Mouse (Mus musculus): Measurements from ENCODE around the gene Oxsr1. TPM values are rescaled to one million over a fixed set of nuclear protein-coding genes. Genes with fewer than 3 reads are reported as not detected.

The Oxsr1 gene
- polyA plus RNA-seq, 1 experiment from 2014 or later = 18.9 TPM

GRCm38 (mm10) chr9:119313096-119313495, 9.1 kb downstream of the Oxsr1 start:
- Histone ChIP-seq H3K36me3 (ENCODE audit: control insufficient read depth, insufficient read depth, low read length) (no peaks in the 10 kb centered on the region), H3K27me3 (ENCODE audit: control insufficient read depth, insufficient read depth, low read length) (no peaks in the 10 kb centered on the region), H3K27ac (ENCODE audit: low read depth, low read length) (no peak overlapping the region), H3K9me3 (ENCODE audit: control insufficient read depth, low read length) (no peaks in the 10 kb centered on the region), H3K4me2 (replicated peaks; ENCODE audit: low read depth, low read length) (no peak overlapping the region), H3K4me3 (ENCODE audit: low read length) (no peak overlapping the region), H3K4me1 (ENCODE audit: control insufficient read depth, insufficient read depth, low read length) (no peaks in the 10 kb centered on the region), H3K9ac (ENCODE audit: low read depth, low read length) (no peak overlapping the region)
- peak; percentile 28; the same call in 1 of the 2 replicates for ATAC-seq (ENCODE audit: low FRiP score, low TSS enrichment)
- WGBS = 94% methylated on average over 10 of the region's 10 CpGs

GRCm38 (mm10) chr9:119309067-119309466, 13.2 kb downstream of the Oxsr1 start:
- Histone ChIP-seq H3K4me2 (replicated peaks; ENCODE audit: low read depth, low read length) (no peak overlapping the region), H3K27me3 (ENCODE audit: control insufficient read depth, insufficient read depth, low read length) (no peaks in the 10 kb centered on the region), H3K4me1 (ENCODE audit: control insufficient read depth, insufficient read depth, low read length) (no peaks in the 10 kb centered on the region), H3K4me3 (ENCODE audit: low read length) (no peak overlapping the region), H3K36me3 (ENCODE audit: control insufficient read depth, insufficient read depth, low read length) (no peaks in the 10 kb centered on the region), H3K9ac (ENCODE audit: low read depth, low read length) (no peak overlapping the region), H3K9me3 (ENCODE audit: control insufficient read depth, low read length) (no peaks in the 10 kb centered on the region), H3K27ac (ENCODE audit: low read depth, low read length) (no peak overlapping the region)
- ATAC-seq (ENCODE audit: low FRiP score, low TSS enrichment) = no peak
- WGBS = 83% methylated on average over 1 of the region's 1 CpGs

DNA sequence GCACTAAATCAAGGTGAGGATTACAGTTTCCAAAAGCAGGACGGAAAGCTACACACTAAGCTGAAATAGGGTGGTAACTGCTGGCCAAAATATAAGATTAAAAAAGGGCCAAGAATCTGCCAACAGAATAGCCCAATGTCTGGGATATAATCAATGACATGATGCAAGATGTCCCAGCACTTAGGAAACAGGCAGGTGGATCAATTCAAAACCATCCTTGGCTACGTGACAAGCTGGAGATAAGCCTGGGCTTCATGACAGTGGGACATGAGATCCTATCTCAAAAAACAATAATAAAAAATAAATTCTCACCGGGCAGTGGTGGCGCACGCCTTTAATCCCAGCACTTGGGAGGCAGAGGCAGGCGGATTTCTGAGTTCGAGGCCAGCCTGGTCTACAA, 16.4 kb downstream of the Oxsr1 start:
- Histone ChIP-seq H3K4me2 (replicated peaks; ENCODE audit: low read depth, low read length) (no peak overlapping the region), H3K27me3 (ENCODE audit: control insufficient read depth, insufficient read depth, low read length) (no peaks in the 10 kb centered on the region), H3K4me1 (ENCODE audit: control insufficient read depth, insufficient read depth, low read length) (no peaks in the 10 kb centered on the region), H3K9me3 (ENCODE audit: control insufficient read depth, low read length) (no peaks in the 10 kb centered on the region), H3K9ac (ENCODE audit: low read depth, low read length) (no peak overlapping the region), H3K27ac (ENCODE audit: low read depth, low read length) (no peak overlapping the region), H3K36me3 (ENCODE audit: control insufficient read depth, insufficient read depth, low read length) (no peaks in the 10 kb centered on the region; the same call in 1 of the 2 replicates), H3K4me3 (ENCODE audit: low read length) (no peak overlapping the region)
- ATAC-seq (ENCODE audit: low FRiP score, low TSS enrichment) = no peak
- 89% methylated on average over 7 of the region's 7 CpGs for WGBS

GRCm38 (mm10) chr9:119298563-119298962, 23.7 kb downstream of the Oxsr1 start:
- Histone ChIP-seq H3K4me3 (ENCODE audit: low read length) (no peak overlapping the region), H3K36me3 (ENCODE audit: control insufficient read depth, insufficient read depth, low read length) (no peaks in the 10 kb centered on the region; the same call in 1 of the 2 replicates), H3K27me3 (ENCODE audit: control insufficient read depth, insufficient read depth, low read length) (no peaks in the 10 kb centered on the region), H3K4me1 (ENCODE audit: control insufficient read depth, insufficient read depth, low read length) (no peaks in the 10 kb centered on the region), H3K4me2 (replicated peaks; ENCODE audit: low read depth, low read length) (no peak overlapping the region), H3K9me3 (ENCODE audit: control insufficient read depth, low read length) (no peaks in the 10 kb centered on the region), H3K27ac (ENCODE audit: low read depth, low read length) (no peak overlapping the region), H3K9ac (ENCODE audit: low read depth, low read length) (no peak overlapping the region)
- ATAC-seq (ENCODE audit: low FRiP score, low TSS enrichment) = no peak
- WGBS = 69% methylated on average over 3 of the region's 3 CpGs

- Histone ChIP-seq H3K4me3 (ENCODE audit: low read length) (no peak overlapping the region), H3K36me3 (ENCODE audit: control insufficient read depth, insufficient read depth, low read length) (no peaks in the 10 kb centered on the region; the same call in 1 of the 2 replicates), H3K9ac (ENCODE audit: low read depth, low read length) (no peak overlapping the region), H3K27me3 (ENCODE audit: control insufficient read depth, insufficient read depth, low read length) (no peaks in the 10 kb centered on the region), H3K4me2 (replicated peaks; ENCODE audit: low read depth, low read length) (no peak overlapping the region), H3K9me3 (ENCODE audit: control insufficient read depth, low read length) (no peaks in the 10 kb centered on the region), H3K27ac (ENCODE audit: low read depth, low read length) (no peak overlapping the region), H3K4me1 (ENCODE audit: control insufficient read depth, insufficient read depth, low read length) (no peaks in the 10 kb centered on the region)
- no peak for ATAC-seq (ENCODE audit: low FRiP score, low TSS enrichment)
- WGBS = 82% methylated on average over 6 of the region's 6 CpGs
Observed at GRCm38 (mm10) chr9:119297696-119298095, 24.5 kb downstream of the Oxsr1 start.

- Histone ChIP-seq H3K4me3 (ENCODE audit: low read length) (no peak overlapping the region), H3K9me3 (ENCODE audit: control insufficient read depth, low read length) (no peaks in the 10 kb centered on the region), H3K36me3 (ENCODE audit: control insufficient read depth, insufficient read depth, low read length) (peaks cover 4% of the 10 kb centered on the region; the same call in 1 of the 2 replicates), H3K4me1 (ENCODE audit: control insufficient read depth, insufficient read depth, low read length) (no peaks in the 10 kb centered on the region), H3K9ac (ENCODE audit: low read depth, low read length) (no peak overlapping the region), H3K4me2 (replicated peaks; ENCODE audit: low read depth, low read length) (no peak overlapping the region), H3K27me3 (ENCODE audit: control insufficient read depth, insufficient read depth, low read length) (no peaks in the 10 kb centered on the region), H3K27ac (ENCODE audit: low read depth, low read length) (no peak overlapping the region)
- no peak for ATAC-seq (ENCODE audit: low FRiP score, low TSS enrichment)
- WGBS = 93% methylated on average over 3 of the region's 3 CpGs
Observed at GRCm38 (mm10) chr9:119290791-119291190, 31.4 kb downstream of the Oxsr1 start.

- H3K4me1 ChIP-seq (ENCODE audit: control insufficient read depth, insufficient read depth, low read length) = no peaks in the 10 kb centered on the region
- H3K4me3 ChIP-seq (ENCODE audit: low read length) = no peak overlapping the region
- no peak overlapping the region for H3K9ac ChIP-seq (ENCODE audit: low read depth, low read length)
- H3K36me3 ChIP-seq (ENCODE audit: control insufficient read depth, insufficient read depth, low read length) = peaks cover 18% of the 10 kb centered on the region
- H3K27me3 ChIP-seq (ENCODE audit: control insufficient read depth, insufficient read depth, low read length) = no peaks in the 10 kb centered on the region
- WGBS = 87% methylated on average over 5 of the region's 5 CpGs
- no peak for ATAC-seq (ENCODE audit: low FRiP score, low TSS enrichment)
- H3K4me2 ChIP-seq (replicated peaks; ENCODE audit: low read depth, low read length) = no peak overlapping the region
- no peak overlapping the region for H3K27ac ChIP-seq (ENCODE audit: low read depth, low read length)
- H3K9me3 ChIP-seq (ENCODE audit: control insufficient read depth, low read length) = no peaks in the 10 kb centered on the region
Observed at GRCm38 (mm10) chr9:119280894-119281682, 41.1 kb downstream of the Oxsr1 start.

DNA sequence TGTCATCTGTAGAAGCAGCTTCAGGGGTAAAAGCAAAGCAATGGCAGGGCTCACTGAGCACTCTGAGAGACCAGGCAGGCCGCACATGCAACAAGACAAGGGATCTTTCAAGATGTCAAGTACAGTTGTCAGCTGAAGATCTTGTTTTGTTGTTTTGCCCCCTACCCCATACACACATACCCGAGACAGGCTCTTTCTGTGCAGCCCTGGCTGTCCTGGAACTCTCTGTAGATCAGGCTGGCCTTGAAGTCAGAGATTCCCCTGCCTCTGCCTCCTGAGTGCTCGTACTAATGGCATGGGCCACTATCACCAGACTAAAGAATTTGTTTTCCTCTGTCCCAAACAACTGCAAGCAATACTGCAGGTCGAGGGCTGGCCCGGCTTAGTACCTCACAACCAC, 44.2 kb downstream of the Oxsr1 start:
- no peak for ATAC-seq (ENCODE audit: low FRiP score, low TSS enrichment)

DNA sequence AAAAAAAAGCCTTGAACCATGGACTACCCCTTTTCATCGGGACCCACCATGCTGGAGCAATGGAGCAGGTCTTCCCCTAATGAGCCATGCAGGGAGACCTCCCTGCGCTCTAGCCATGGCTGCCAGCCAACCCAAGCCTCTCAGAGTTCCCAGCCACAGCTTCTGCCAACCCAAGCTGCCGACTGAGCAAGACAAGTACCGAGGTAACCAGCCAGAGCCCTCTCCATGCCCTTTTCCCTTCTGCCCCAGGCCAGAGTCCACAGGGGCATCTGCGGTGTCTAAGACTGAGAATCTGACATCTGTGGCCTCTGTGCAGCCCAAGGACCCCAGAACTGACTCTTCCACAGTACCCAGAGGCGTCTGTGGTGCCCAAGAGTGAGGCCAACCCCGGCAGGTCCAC, 45.9 kb downstream of the Oxsr1 start:
- ATAC-seq (ENCODE audit: low FRiP score, low TSS enrichment) = no peak
- Histone ChIP-seq H3K4me2 (replicated peaks; ENCODE audit: low read depth, low read length) (no peak overlapping the region), H3K36me3 (ENCODE audit: control insufficient read depth, insufficient read depth, low read length) (peaks cover 10% of the 10 kb centered on the region; the same call in 1 of the 2 replicates), H3K27me3 (ENCODE audit: control insufficient read depth, insufficient read depth, low read length) (no peaks in the 10 kb centered on the region), H3K9ac (ENCODE audit: low read depth, low read length) (no peak overlapping the region), H3K9me3 (ENCODE audit: control insufficient read depth, low read length) (no peaks in the 10 kb centered on the region), H3K4me1 (ENCODE audit: control insufficient read depth, insufficient read depth, low read length) (no peaks in the 10 kb centered on the region), H3K4me3 (ENCODE audit: low read length) (no peak overlapping the region), H3K27ac (ENCODE audit: low read depth, low read length) (no peak overlapping the region)
- WGBS = 84% methylated on average over 7 of the region's 7 CpGs

More for the DNA sequence above, 44.2 kb downstream of the Oxsr1 start:
- WGBS = 95% methylated on average over 5 of the region's 5 CpGs
- H3K36me3 ChIP-seq (ENCODE audit: control insufficient read depth, insufficient read depth, low read length) = peaks cover 13% of the 10 kb centered on the region; the same call in 1 of the 2 replicates
- H3K4me3 ChIP-seq (ENCODE audit: low read length) = no peak overlapping the region
- H3K27ac ChIP-seq (ENCODE audit: low read depth, low read length) = no peak overlapping the region
- H3K4me2 ChIP-seq (replicated peaks; ENCODE audit: low read depth, low read length) = no peak overlapping the region
- H3K27me3 ChIP-seq (ENCODE audit: control insufficient read depth, insufficient read depth, low read length) = no peaks in the 10 kb centered on the region
- no peak overlapping the region for H3K9ac ChIP-seq (ENCODE audit: low read depth, low read length)
- H3K4me1 ChIP-seq (ENCODE audit: control insufficient read depth, insufficient read depth, low read length) = no peaks in the 10 kb centered on the region
- no peaks in the 10 kb centered on the region for H3K9me3 ChIP-seq (ENCODE audit: control insufficient read depth, low read length)

Measured in kidney, embryonic 14.5 days (tissue).